9 mouse cellular contexts compared by ENCODE assay signal in the genomic region with DNA sequence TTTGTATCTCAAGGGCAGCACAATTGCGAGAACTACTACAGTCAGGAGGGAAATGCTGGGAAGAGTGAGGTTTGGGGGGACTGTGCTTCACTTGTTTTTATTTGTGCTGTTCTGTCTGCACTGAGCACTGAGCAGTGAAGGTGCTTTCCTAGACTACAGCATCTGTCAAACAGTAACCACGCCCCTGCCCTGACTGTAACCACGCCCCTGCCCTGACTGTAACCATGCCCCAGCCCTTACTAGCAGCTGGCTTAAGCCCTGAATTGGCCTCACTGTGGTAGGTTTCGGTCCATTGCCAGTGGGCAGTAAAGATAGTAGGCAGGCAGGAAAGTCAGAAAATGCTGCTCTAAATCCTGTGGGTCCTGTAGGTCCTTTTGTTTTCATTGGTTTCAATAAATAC.
A peak's percentile ranks its signal among the peaks of the same experiment; 100 is the strongest.
DNase-seq lines count a peak whose midpoint lies in the region; ATAC-seq lines count a peak whose summit lies in the region.
"Had no signal": no experiment of that assay in that cellular context is flagged by ENCODE, and none has a peak within 500 bp of the region (broad histone marks: within the 10 kb centered on the region; RNA-seq: fewer than 3 reads in every experiment).

No protein-coding gene starts in this region.

- no peak overlapping the region for H3K9ac ChIP-seq in limb, embryonic 13.5 days
- H3K9ac ChIP-seq: liver, embryonic 14.5 days had no signal

- no peaks in the 10 kb centered on the region for H3K36me3 ChIP-seq in limb, embryonic 13.5 days

- no peaks in the 10 kb centered on the region for H3K9me3 ChIP-seq in limb, embryonic 13.5 days

- no peaks in the 10 kb centered on the region for H3K27me3 ChIP-seq in limb, embryonic 13.5 days

- no peak overlapping the region for H3K27ac ChIP-seq in limb, embryonic 13.5 days
- H3K27ac ChIP-seq: liver, embryonic 14.5 days had no signal

- no peak overlapping the region for H3K4me2 ChIP-seq in limb, embryonic 13.5 days (replicated peaks)

- peak; percentile 57; the same call in 1 of the 2 replicates for ATAC-seq in limb, embryonic 13.5 days (ENCODE audit: low FRiP score, low read depth)

- H3K4me3 ChIP-seq in limb, embryonic 13.5 days: no peak overlapping the region

- DNase-seq in gastrocnemius, postnatal 10 days: peak; percentile 37
- DNase-seq in gastrocnemius, adult 18-20 months (ENCODE audit: low spot score): no peak
- peak; percentile 36 for DNase-seq in 3T3-L1 (ENCODE audit: low read depth, low spot score)
- peak; percentile 52 for DNase-seq in embryo, embryonic 11 days
- no peak for DNase-seq in ovary, postnatal 14 days (ENCODE audit: low spot score)
- no peak for DNase-seq in neural tube, embryonic 10.5 days (ENCODE audit: extremely low spot score, low spot score)
- no peak for DNase-seq in layer of hippocampus, postnatal 36 days

- WGBS in limb, embryonic 13.5 days: 43% methylated on average over 4 of the region's 4 CpGs

- no peaks in the 10 kb centered on the region for H3K4me1 ChIP-seq in limb, embryonic 13.5 days

Comparison
In these comparisons a context has a peak if more than half of its experiments do, and no peak if none do; other contexts are left out.
1. DNase-seq: peak in gastrocnemius, postnatal 10 days (single experiment), 3T3-L1 (single experiment) and embryo, embryonic 11 days (single experiment); none in gastrocnemius, adult 18-20 months (single experiment), ovary, postnatal 14 days (single experiment), neural tube, embryonic 10.5 days (single experiment) and layer of hippocampus, postnatal 36 days (0 of 2).